Mouse (Mus musculus) liver, adult 2 months (tissue): ENCODE measurements around the gene Tsku. TPM values are rescaled to one million over a fixed set of nuclear protein-coding genes. Genes with fewer than 3 reads are reported as not detected.

Experiments
- DNase-seq: peaks from one replicate; pipeline ENCODE4 v3.0.0-alpha.2; 2011; ENCODE audit warnings: low read depth, low spot score; ENCODE audit errors: extremely low read depth
- H3K27ac ChIP-seq: fragments of 200-500 bp; replicated peaks from 2 replicates; pipeline ENCODE4 v1.5.1; 2012; ENCODE audit warnings: low read depth, mild to moderate bottlenecking, control low read depth, inconsistent platforms, low read length; ENCODE audit not compliant: insufficient read depth
- H3K27me3 ChIP-seq: fragments of 200-500 bp; 2 replicates; pipeline ENCODE4 v1.6.1; 2012; ENCODE audit warnings: mild to moderate bottlenecking, moderate library complexity, low read length, inconsistent platforms; ENCODE audit not compliant: control insufficient read depth, insufficient read depth
- H3K36me3 ChIP-seq: fragments of 200-500 bp; 2 replicates; pipeline ENCODE4 v1.6.1; 2012; ENCODE audit warnings: low read length, inconsistent platforms; ENCODE audit not compliant: control insufficient read depth, insufficient read depth
- H3K4me1 ChIP-seq: fragments of 200-500 bp; 2 replicates; pipeline ENCODE4 v1.6.1; 2011; ENCODE audit warnings: low read length; ENCODE audit not compliant: control insufficient read depth, insufficient read depth
- H3K4me3 ChIP-seq: fragments of 200-500 bp; 2 replicates; pipeline ENCODE4 v1.5.1; 2011; ENCODE audit warnings: low read depth, mild to moderate bottlenecking, control low read depth, low read length, moderate library complexity; ENCODE audit not compliant: insufficient read depth
- H3K79me2 ChIP-seq: fragments of 200-500 bp; 2 replicates; pipeline ENCODE4 v1.6.1; 2012; ENCODE audit warnings: inconsistent platforms, mild to moderate bottlenecking, low read length, moderate library complexity; ENCODE audit not compliant: control insufficient read depth, insufficient read depth
- H3K9ac ChIP-seq: fragments of 200-500 bp; 2 replicates; pipeline ENCODE4 v1.6.1; 2012; ENCODE audit warnings: low read depth, mild to moderate bottlenecking, control low read depth, inconsistent platforms, low read length
- CTCF ChIP-seq: fragments of 200-500 bp; IDR thresholded peaks from 2 replicates; pipeline ENCODE4 v1.5.1; 2011; ENCODE audit warnings: low read depth, low read length, control low read depth
- POLR2A ChIP-seq: fragments of 200-500 bp; IDR thresholded peaks from 2 replicates; pipeline ENCODE4 v1.6.1; 2011; ENCODE audit warnings: low read length, control low read depth; ENCODE audit not compliant: insufficient read depth; ENCODE audit errors: extremely low read depth
- whole genome bisulfite sequencing: fragments of 180-500 bp; shearing (Covaris S2); methylation state at CpG from one replicate; pipeline ENCODE4 v1.1.7; 2018; 5-methylcytosine and 5-hydroxymethylcytosine counted together
- polyA plus RNA-seq: library from polyadenylated mRNA; depleted of rRNA; stranded (reverse); fragments of >200 nt; gene quantifications from 2 replicates; pipeline ENCODE4 v1.2.3, GENCODE M21; 2012
- total RNA-seq: library from RNA; depleted of rRNA; stranded (reverse); fragments of >200 nt; gene quantifications from 2 replicates; pipeline ENCODE4 v1.2.3, GENCODE M21; 2014

Tsku gene
- total and polyA plus RNA-seq, 2 experiments: 15.4 to 57.1 TPM

DNA sequence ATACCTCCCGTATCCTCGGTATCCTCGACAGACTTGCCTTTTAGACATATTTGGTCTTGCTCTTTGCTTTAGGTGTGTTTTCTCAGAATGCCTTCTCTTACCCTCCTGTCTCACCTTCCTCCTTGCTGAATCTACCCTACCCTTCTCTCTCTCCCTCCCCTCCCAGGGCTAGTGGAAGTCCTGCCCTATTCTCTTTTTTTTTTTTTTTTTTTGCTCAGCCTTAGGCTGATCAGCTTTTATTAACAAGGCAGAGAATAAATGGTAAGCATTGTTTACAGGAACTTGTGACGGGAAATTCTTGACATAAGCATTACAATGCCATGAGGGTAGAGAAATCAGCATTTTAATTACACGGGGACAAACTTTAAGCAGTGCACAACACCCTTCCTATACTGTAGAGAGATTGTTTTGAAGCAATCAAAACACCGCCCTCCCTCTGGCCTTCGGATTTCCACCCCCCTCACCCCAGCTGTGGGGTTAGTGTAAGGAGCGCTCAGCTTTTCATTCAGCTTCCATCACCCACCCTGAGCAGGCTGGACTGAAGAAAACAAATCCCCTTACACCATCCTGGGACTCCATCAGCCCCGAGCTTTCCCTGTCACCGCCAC is 8.7 kb upstream of the Tsku start:
- H3K36me3 ChIP-seq: no peaks in the 10 kb centered on the region
- no peaks in the 10 kb centered on the region for H3K27me3 ChIP-seq
- no peak overlapping the region for H3K4me3 ChIP-seq
- H3K4me1 ChIP-seq: no peaks in the 10 kb centered on the region
- TF ChIP-seq CTCF (no peak), POLR2A (no peak)
- WGBS: 86% methylated on average over 10 of the region's 10 CpGs
- no peak overlapping the region for H3K9ac ChIP-seq
- H3K27ac ChIP-seq: no peak overlapping the region
- H3K79me2 ChIP-seq: no peaks in the 10 kb centered on the region
- DNase-seq: no peak

DNA sequence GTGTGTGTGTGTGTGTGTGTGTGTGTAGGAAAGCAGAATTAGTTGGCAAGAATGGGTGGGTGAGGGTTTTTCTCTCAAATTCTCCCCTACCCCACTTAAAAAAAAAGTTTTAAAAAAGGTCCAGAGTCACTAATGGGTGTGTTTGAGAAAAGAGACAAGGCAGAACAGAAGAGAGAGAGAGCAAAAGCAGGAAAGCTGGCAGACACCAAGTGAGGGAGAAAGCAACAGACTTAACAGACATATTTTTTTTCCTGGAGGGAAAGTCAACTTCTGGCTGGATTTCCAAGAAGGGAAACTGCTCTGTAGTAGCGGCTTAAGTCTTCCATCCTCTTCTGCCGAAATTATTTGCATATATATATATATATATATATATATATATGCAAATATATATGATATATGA is 534 bp upstream of the Tsku start:
- Histone ChIP-seq H3K9ac (peak overlapping the region; percentile 47; the same call in 1 of the 2 replicates), H3K27me3 (no peaks in the 10 kb centered on the region)
- 49% methylated on average over 2 of the region's 2 CpGs for WGBS

DNA sequence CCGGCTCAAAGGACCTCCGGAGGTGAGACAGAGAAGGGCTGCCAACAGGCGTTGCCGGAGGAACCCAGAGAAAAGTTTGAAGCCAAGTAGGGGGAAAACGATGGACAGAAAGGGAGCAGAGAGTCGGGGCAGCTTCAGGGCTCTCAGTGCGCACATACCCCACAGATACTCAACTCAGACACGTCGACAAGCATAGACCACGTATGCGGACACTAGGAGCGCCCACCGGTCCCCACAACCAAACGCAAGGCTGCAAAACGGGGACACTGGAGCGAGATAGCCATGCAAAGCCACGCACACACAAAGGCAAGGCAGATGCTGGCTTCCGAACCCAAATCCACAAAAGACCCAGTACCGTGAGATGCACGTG is 522 bp downstream of the Tsku start:
- DNase-seq: no peak
- Histone ChIP-seq H3K9ac (peak overlapping the region; percentile 89), H3K27ac (peak overlapping the region; percentile 95)

More for the DNA sequence above, 534 bp upstream of the Tsku start:
- no peak for TF ChIP-seq POLR2A
- TF ChIP-seq CTCF: no peak
- DNase-seq: no peak
- peak overlapping the region; percentile 95; the same call in 1 of the 2 replicates for H3K4me3 ChIP-seq
- H3K4me1 ChIP-seq: peaks cover 16% of the 10 kb centered on the region
- peak overlapping the region; percentile 57 for H3K27ac ChIP-seq
- H3K79me2 ChIP-seq: peaks cover 4% of the 10 kb centered on the region; the same call in 1 of the 2 replicates
- H3K36me3 ChIP-seq: peaks cover 6% of the 10 kb centered on the region; the same call in 1 of the 2 replicates

DNA sequence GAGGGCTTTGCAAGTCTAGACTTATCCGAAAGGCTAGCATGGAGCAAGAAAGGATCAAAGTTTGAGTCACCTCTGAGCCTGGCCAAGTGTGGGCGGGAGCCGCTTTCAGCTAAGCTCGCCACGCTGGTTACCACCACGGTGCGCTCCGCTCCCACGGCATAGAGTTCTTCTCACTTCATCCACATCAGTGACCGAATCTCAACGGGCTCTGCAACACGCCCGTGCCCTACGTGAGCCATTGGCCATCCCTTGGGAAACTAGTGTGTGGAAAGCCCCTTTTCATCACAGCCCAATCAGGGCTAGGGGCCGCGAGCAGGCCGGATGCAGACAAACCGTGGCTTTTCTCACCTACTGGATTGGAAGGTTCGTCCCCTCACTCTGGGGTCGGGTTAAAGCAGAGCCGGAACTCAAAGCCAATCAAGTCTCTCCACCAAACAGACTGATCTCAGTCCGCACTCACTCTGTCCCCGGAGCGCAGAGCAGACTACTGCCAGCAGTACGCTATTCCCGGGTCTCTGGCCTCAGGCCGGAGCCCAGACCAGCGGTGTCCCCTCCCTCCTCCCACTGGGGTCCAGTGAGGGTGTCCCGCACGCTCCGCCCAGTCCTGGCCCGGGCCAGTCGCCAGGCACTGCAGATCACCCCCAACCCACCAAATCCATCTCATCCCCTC is 1.0 kb downstream of the Tsku start:
- under 1% methylated on average over 33 of the region's 33 CpGs for WGBS
- peaks cover 6% of the 10 kb centered on the region; the same call in 1 of the 2 replicates for H3K36me3 ChIP-seq
- peaks cover 4% of the 10 kb centered on the region; the same call in 1 of the 2 replicates for H3K79me2 ChIP-seq
- H3K27ac ChIP-seq: peak overlapping the region; percentile 95
- peak; percentile 88 for DNase-seq
- H3K4me3 ChIP-seq: peak overlapping the region; percentile 95
- peak overlapping the region; percentile 89 for H3K9ac ChIP-seq
- H3K4me1 ChIP-seq: peaks cover 29% of the 10 kb centered on the region
- no peaks in the 10 kb centered on the region for H3K27me3 ChIP-seq
- TF ChIP-seq CTCF (peak; percentile 9; the same call in 1 of the 2 replicates), POLR2A (peak; percentile 47; the same call in 1 of the 2 replicates)

More for the DNA sequence above, 522 bp downstream of the Tsku start:
- no peak for TF ChIP-seq CTCF
- TF ChIP-seq POLR2A: no peak
- WGBS: under 1% methylated on average over 20 of the region's 20 CpGs
- H3K4me1 ChIP-seq: peaks cover 27% of the 10 kb centered on the region
- peaks cover 4% of the 10 kb centered on the region; the same call in 1 of the 2 replicates for H3K79me2 ChIP-seq
- no peaks in the 10 kb centered on the region for H3K27me3 ChIP-seq
- H3K4me3 ChIP-seq: peak overlapping the region; percentile 95
- H3K36me3 ChIP-seq: peaks cover 6% of the 10 kb centered on the region; the same call in 1 of the 2 replicates

DNA sequence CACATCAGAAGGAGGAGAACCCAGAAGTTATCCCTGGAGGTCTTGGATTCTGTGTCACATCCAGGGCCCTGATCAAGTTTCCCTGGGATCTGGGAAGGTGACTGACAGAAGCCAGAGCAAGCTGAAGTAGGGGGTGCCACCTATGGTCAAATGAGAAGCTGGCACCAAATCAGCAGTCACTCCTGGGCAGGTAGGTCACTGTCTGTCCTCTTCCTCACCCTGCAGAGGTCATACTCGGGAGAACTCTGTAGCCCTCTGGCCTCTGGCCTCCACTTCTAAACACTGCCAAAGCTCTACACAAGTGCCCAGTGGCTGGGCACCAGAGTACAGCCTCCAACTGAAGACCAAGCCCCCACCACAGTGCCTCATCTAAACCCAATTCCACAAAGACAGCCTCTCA is 3.1 kb downstream of the Tsku start:
- peak overlapping the region; percentile 89 for H3K9ac ChIP-seq
- 24% methylated on average over 1 of the region's 1 CpGs for WGBS
- no peak for TF ChIP-seq CTCF
- TF ChIP-seq POLR2A: no peak

DNA sequence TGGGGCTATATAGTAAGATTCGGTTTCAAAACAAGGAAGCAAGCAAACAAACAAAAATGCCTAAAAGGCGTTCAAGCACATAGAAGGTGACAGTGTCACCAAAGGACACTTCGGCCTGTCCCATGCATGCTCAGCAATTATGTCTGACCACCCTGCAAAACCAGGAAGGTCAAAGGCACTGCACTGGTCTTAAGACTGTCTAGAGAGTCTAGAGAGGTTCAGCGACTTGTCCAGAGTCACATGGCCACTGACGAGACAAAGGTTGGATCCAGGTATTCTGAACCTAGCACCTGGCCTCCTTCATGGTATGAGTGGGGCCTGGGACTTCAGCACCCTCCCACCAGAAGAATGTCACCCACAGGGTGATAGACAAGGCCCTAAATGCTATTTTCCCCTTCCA is 3.8 kb downstream of the Tsku start:
- peak overlapping the region; percentile 95 for H3K27ac ChIP-seq
- DNase-seq: peak; percentile 57
- TF ChIP-seq CTCF (no peak), POLR2A (no peak)
- peaks cover 4% of the 10 kb centered on the region; the same call in 1 of the 2 replicates for H3K79me2 ChIP-seq
- peak overlapping the region; percentile 89 for H3K9ac ChIP-seq
- 15% methylated on average over 5 of the region's 5 CpGs for WGBS
- H3K36me3 ChIP-seq: peaks cover 10% of the 10 kb centered on the region; the same call in 1 of the 2 replicates
- no peaks in the 10 kb centered on the region for H3K27me3 ChIP-seq
- H3K4me3 ChIP-seq: no peak overlapping the region
- H3K4me1 ChIP-seq: peaks cover 53% of the 10 kb centered on the region

More for the DNA sequence above, 3.1 kb downstream of the Tsku start:
- peaks cover 10% of the 10 kb centered on the region; the same call in 1 of the 2 replicates for H3K36me3 ChIP-seq
- H3K4me1 ChIP-seq: peaks cover 46% of the 10 kb centered on the region
- peak overlapping the region; percentile 95 for H3K27ac ChIP-seq
- H3K4me3 ChIP-seq: no peak overlapping the region
- peaks cover 4% of the 10 kb centered on the region; the same call in 1 of the 2 replicates for H3K79me2 ChIP-seq
- DNase-seq: peak; percentile 91
- no peaks in the 10 kb centered on the region for H3K27me3 ChIP-seq
